Mouse (Mus musculus) cerebellum, adult 2 months (tissue): ENCODE data around the gene Psmb7. TPM values are rescaled to one million over a fixed set of nuclear protein-coding genes. Genes with fewer than 3 reads are reported as not detected.

Experiments used
- DNase-seq, 2 experiments: peaks; one replicate each; pipeline ENCODE4 v3.0.0; 2021
- H3K27ac ChIP-seq: fragments of 200-500 bp; 2 replicates; pipeline ENCODE4 v1.5.1; 2012; ENCODE audit warnings: low read length, control low read depth, inconsistent platforms; ENCODE audit not compliant: insufficient read depth
- H3K27me3 ChIP-seq: fragments of 200-500 bp; 2 replicates; pipeline ENCODE4 v1.6.1; 2012; ENCODE audit warnings: inconsistent platforms, mild to moderate bottlenecking, low read length, moderate library complexity; ENCODE audit not compliant: control insufficient read depth, insufficient read depth
- H3K4me1 ChIP-seq: fragments of 200-500 bp; 2 replicates; pipeline ENCODE4 v1.6.1; 2011; ENCODE audit warnings: low read length; ENCODE audit not compliant: control insufficient read depth, insufficient read depth
- H3K4me3 ChIP-seq: fragments of 200-500 bp; replicated peaks from 2 replicates; pipeline ENCODE3; 2011; ENCODE audit warnings: mild to moderate bottlenecking, low read depth, low read length, control low read depth; ENCODE audit not compliant: insufficient read depth
- CTCF ChIP-seq: fragments of 200-500 bp; IDR thresholded peaks from 2 replicates; pipeline ENCODE4 v1.5.1; 2011; ENCODE audit warnings: low read depth, mild to moderate bottlenecking, control low read depth, low read length, moderate library complexity, borderline replicate concordance; ENCODE audit not compliant: insufficient read depth
- POLR2A ChIP-seq: fragments of 200-500 bp; IDR thresholded peaks from 2 replicates; pipeline ENCODE4 v1.6.1; 2011; ENCODE audit warnings: low read length, control low read depth, borderline replicate concordance; ENCODE audit not compliant: insufficient read depth
- WGBS: fragments of 180-500 bp; shearing (Covaris S2); methylation state at CpG from one replicate; pipeline ENCODE4 v1.1.7; 2018; 5-methylcytosine and 5-hydroxymethylcytosine counted together
- polyA plus RNA-seq: library from polyadenylated mRNA; depleted of rRNA; stranded (reverse); fragments of >200 nt; gene quantifications from 2 replicates; pipeline ENCODE4 v1.2.3, GENCODE M21; 2012

The Psmb7 gene
- polyA plus RNA-seq, 1 experiment: 310 TPM

DNA sequence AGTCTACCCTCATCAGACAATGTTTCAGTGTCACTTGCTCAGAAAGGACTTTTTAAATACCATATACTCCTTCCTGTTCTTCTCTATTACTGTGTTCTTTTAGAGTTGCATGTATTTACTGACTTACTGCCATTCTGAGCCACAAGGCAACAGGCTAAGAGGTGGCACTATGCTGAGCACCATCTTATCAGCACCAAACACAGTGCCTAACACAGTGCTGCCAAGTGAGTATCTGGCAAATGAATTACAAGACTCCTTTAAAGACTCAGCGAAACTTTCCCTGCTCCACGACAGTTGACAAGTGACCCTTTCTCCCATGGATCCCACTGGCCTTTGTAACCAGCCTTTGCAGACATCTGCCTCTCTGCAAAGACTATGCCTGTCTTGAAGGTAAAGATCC lies 13.3 kb downstream of the Psmb7 start:
- TF ChIP-seq POLR2A: no peak
- TF ChIP-seq CTCF: no peak
- Histone ChIP-seq H3K27ac (no peak overlapping the region), H3K4me1 (peaks cover 2% of the 10 kb centered on the region; the same call in 1 of the 2 replicates), H3K4me3 (no peak overlapping the region), H3K27me3 (no peaks in the 10 kb centered on the region)
- 84% methylated on average over 2 of the region's 2 CpGs for WGBS
- DNase-seq: no peak

DNA sequence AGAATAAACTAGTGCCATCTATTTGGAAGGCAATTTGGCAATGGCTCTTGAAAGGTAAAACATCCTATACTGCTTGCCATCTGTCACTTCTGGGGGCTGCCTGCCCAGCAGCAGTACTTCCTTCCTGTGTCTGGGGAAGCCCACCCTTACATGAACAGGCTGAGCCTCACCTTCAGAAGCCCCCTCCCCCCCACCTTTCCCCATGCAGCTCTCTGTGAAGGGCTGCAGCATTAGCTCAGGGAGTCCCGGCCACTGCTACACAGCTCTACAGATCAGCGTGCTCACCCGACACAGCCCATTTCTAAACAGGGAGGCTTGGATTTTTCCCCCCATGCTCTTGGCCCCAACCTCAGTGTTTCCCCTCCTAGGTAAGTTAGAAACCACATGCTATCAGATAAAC lies 14.4 kb downstream of the Psmb7 start:
- no peak overlapping the region for H3K4me3 ChIP-seq
- DNase-seq: no peak
- TF ChIP-seq CTCF (no peak), POLR2A (no peak)
- H3K27ac ChIP-seq: no peak overlapping the region
- peaks cover 2% of the 10 kb centered on the region; the same call in 1 of the 2 replicates for H3K4me1 ChIP-seq
- H3K27me3 ChIP-seq: no peaks in the 10 kb centered on the region
- WGBS: 91% methylated on average over 3 of the region's 3 CpGs

DNA sequence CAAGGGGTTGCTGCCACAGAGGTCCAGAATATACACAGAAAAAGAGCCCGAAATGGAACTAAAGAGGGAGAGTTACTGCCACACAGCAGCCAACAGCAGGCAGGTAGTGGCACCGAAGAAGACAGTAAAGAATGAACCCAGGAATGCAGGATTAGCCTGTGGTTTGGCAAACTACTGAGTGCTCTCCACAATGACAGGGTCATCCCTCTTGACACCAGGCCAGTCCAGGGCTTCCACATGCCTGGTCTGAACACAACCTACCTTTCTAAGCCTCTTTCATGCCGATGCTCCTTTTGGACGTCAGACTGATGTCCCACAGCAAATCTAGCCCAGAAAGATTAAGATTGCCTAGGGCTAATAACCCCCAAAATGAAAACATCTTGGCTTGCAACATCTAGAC lies 15.1 kb downstream of the Psmb7 start:
- DNase-seq: no peak
- H3K27ac ChIP-seq: no peak overlapping the region
- H3K4me1 ChIP-seq: peaks cover 2% of the 10 kb centered on the region; the same call in 1 of the 2 replicates
- 90% methylated on average over 4 of the region's 4 CpGs for WGBS
- H3K4me3 ChIP-seq: no peak overlapping the region
- H3K27me3 ChIP-seq: no peaks in the 10 kb centered on the region
- TF ChIP-seq CTCF (no peak), POLR2A (no peak)

DNA sequence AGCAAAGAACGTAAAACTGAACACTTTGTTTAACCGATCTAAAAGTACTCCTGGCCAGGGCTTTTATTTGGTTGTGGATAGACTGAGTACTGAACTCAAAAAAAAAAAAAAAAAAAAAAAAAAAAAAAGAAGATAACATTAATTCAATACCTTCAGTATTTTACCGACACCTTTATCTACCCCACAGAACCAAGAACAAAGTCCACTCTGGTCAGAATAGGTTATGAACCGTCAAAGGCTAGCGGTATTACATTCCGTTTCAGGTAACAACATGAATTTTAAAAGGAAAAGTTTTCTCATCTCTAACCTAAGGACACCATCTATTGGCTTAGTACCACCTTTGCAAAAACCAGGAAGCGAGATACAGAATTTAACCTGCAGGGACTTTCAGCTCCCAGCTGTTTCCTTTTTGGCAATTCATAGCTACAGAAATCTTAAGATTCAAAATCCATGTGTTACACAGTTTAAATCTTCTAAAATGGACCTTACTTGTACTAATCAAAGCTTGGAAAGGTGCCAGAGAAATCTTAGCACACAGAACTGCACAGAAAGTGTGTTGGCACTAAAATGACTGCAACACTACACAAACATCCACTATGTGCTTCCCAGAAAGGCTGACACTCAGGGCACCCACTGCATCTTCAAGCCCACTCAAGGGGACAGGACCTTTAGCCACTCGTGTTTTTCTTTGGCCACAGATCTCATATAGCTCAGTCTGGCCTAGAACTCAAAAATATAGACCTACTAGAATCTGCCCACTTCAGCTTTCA lies 19.9 kb downstream of the Psmb7 start:
- no peaks in the 10 kb centered on the region for H3K27me3 ChIP-seq
- H3K4me1 ChIP-seq: peaks cover 16% of the 10 kb centered on the region; the same call in 1 of the 2 replicates
- no peak overlapping the region for H3K27ac ChIP-seq
- no peak overlapping the region for H3K4me3 ChIP-seq
- TF ChIP-seq POLR2A: no peak
- no peak for TF ChIP-seq CTCF
- 90% methylated on average over 8 of the region's 8 CpGs for WGBS
- DNase-seq: no peak

DNA sequence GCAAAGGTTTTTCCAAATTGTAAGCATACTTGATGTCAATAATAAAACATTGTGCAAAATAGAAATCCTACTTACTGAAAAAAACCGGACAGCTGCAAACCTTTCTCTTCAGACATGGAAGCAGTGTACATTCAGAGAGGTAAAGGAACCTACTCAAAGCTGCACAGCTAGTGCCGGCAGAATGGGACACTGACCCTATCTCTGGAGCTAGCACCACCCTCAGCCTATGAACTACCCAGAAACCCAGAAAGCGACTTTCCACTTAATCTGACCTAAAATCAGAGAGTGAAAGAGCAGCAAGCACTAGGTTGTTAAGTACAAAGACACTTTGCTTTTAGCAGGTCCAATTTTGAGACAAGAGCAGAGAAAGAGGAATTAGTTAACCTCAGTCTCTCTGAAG lies 20.5 kb downstream of the Psmb7 start:
- TF ChIP-seq POLR2A (no peak), CTCF (no peak)
- WGBS: 89% methylated on average over 3 of the region's 3 CpGs
- Histone ChIP-seq H3K4me1 (peaks cover 16% of the 10 kb centered on the region; the same call in 1 of the 2 replicates), H3K27ac (no peak overlapping the region), H3K27me3 (no peaks in the 10 kb centered on the region), H3K4me3 (no peak overlapping the region)
- DNase-seq: no peak

DNA sequence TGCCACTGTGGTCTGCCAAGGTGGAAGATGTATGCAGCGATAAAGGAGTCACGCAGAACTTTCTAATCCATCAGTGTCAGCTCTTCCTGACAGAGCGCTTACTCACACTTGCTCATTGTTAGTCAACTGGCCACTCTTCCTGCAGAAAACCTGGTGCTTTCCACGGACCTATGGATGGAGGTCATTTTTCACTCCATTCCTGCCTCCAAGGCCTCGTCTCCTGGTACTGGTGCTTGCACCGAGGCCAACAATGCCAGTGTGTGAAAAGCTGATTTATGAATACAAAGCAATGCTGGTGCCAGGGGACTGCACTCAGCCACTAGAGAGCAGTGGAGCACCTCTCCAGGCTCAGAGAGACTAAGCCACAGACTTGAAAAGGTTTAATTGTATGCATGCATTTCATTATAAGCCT lies 22.3 kb downstream of the Psmb7 start:
- WGBS: 49% methylated on average over 6 of the region's 6 CpGs
- Histone ChIP-seq H3K4me3 (no peak overlapping the region), H3K27me3 (no peaks in the 10 kb centered on the region), H3K4me1 (peaks cover 15% of the 10 kb centered on the region; the same call in 1 of the 2 replicates), H3K27ac (no peak overlapping the region)
- TF ChIP-seq CTCF: peak; percentile 57; the same call in 1 of the 2 replicates
- no peak for TF ChIP-seq POLR2A
- DNase-seq: peak; percentile 49 to 65

DNA sequence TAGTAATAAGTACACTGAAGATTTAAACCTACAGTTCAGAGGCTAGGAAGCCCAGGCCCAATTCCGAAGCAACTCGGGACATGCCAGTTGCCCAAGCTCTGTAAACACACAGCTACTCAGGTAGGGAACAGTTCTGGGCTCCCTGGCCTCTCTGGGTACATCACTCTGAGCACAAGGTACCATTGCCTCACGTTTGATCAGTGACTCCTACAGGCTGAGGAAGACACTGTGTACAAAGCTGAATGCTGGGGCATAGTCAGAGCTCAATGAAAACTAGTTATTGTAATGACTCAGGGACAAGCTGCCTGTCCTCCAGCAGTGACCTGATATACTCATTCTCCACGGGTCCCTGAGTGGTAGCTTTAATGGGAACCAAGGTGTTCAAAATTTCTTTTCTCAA lies 22.8 kb downstream of the Psmb7 start:
- Histone ChIP-seq H3K27me3 (no peaks in the 10 kb centered on the region), H3K27ac (no peak overlapping the region), H3K4me1 (peaks cover 16% of the 10 kb centered on the region; the same call in 1 of the 2 replicates), H3K4me3 (no peak overlapping the region)
- DNase-seq: no peak
- 84% methylated on average over 4 of the region's 4 CpGs for WGBS
- TF ChIP-seq POLR2A (no peak), CTCF (no peak)

DNA sequence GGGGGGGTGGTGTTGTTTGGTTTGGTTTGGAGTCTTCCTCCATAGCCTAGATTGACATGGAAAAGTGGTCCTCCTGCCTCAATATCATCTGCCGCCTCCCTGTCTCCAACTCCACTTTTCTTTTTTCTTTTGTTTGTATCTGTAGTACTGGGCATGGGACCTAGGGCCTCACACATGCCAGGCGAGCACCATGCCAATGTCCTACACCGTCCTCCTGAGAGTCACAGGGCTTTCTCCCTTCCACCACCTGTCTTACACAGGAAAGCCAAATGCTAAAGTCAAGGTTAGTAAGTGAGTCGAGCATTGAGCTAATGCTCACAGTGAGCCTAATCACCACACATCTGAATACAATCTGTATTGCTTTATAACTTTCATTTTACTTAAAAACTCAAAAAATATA lies 24.1 kb downstream of the Psmb7 start:
- H3K27me3 ChIP-seq: no peaks in the 10 kb centered on the region
- TF ChIP-seq CTCF (no peak), POLR2A (no peak)
- WGBS: 19% methylated on average over 4 of the region's 4 CpGs
- H3K4me3 ChIP-seq: no peak overlapping the region
- peaks cover 19% of the 10 kb centered on the region; the same call in 1 of the 2 replicates for H3K4me1 ChIP-seq
- H3K27ac ChIP-seq: no peak overlapping the region
- DNase-seq: peak; percentile 74 to 89
